Mouse (Mus musculus) midbrain, embryonic 11.5 days (tissue): ENCODE measurements at regions not wholly inside any gene's neighbourhood (a gene's known extent, or its start where the extent isn't known, plus 50 kb on each side); places are given as distances from the start of the nearest gene placed in this dataset.

Experiments used
- ATAC-seq: fragments of 200-750 bp; cut with Nextera tagmentation; 2 replicates; pipeline ENCODE4 v1.8.0; 2017; ENCODE audit warnings: moderate TSS enrichment, moderate library complexity; ENCODE audit not compliant: low FRiP score
- DNase-seq: peaks from one replicate; pipeline ENCODE4 v3.0.0; 2015; ENCODE audit warnings: low spot score; ENCODE audit errors: missing footprints
- H3K27ac ChIP-seq: fragments of 300-500 bp; sonication (generic); 2 replicates; pipeline ENCODE4 v1.5.1; 2014; ENCODE audit warnings: low read depth, low read length
- H3K27me3 ChIP-seq: fragments of 300-500 bp; sonication (generic); 2 replicates; pipeline ENCODE4 v1.6.1; 2014; ENCODE audit warnings: mild to moderate bottlenecking, low read length, moderate library complexity, mixed read lengths; ENCODE audit not compliant: control insufficient read depth, insufficient read depth
- H3K36me3 ChIP-seq: fragments of 300-500 bp; sonication (generic); 2 replicates; pipeline ENCODE4 v1.6.1; 2014; ENCODE audit warnings: mild to moderate bottlenecking, low read length, moderate library complexity, mixed read lengths; ENCODE audit not compliant: control insufficient read depth, insufficient read depth
- H3K4me1 ChIP-seq: fragments of 300-500 bp; sonication (generic); 2 replicates; pipeline ENCODE4 v1.6.1; 2014; ENCODE audit warnings: low read length; ENCODE audit not compliant: control insufficient read depth, insufficient read depth
- H3K4me2 ChIP-seq: fragments of 300-500 bp; sonication (generic); 2 replicates; pipeline ENCODE4 v1.6.1; 2014; ENCODE audit warnings: mild to moderate bottlenecking, moderate library complexity
- H3K4me3 ChIP-seq: fragments of 300-500 bp; sonication (generic); 2 replicates; pipeline ENCODE4 v1.5.1; 2014; ENCODE audit warnings: low read depth, low read length
- H3K9ac ChIP-seq: fragments of 300-500 bp; sonication (generic); 2 replicates; pipeline ENCODE4 v1.6.1; 2014; ENCODE audit warnings: low read length
- H3K9me3 ChIP-seq: fragments of 300-500 bp; sonication (generic); 2 replicates; pipeline ENCODE4 v1.6.1; 2016; ENCODE audit warnings: low read length; ENCODE audit not compliant: control insufficient read depth
- WGBS: fragments of 180-500 bp; shearing (Covaris S2); extraction: QIAGEN DNeasy Blood & Tissue Kit; methylation state at CpG from one replicate; pipeline ENCODE4 v1.1.7; 2014; 5-methylcytosine and 5-hydroxymethylcytosine counted together

DNA sequence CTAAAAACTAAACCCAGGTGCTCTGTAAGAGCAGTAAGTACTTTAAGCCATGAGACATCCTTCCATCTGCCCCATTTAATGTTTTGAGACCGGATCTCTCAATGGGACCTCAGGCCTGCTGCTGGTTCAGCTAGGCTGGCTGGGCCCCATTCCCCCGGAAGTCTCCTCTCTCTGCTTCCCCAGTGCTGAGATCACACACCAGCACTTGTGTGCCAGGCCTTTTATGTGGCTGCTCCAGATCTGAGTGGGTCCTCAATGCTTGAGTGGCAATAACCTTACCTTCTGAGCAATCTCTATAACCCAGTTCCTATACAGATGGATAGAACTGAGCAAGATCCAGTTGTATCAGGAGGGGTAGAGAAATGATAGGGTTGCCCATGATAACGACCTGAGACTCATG lies 118.9 kb upstream of the Tgfbr2 start:
- Histone ChIP-seq H3K4me3 (no peak overlapping the region), H3K9ac (no peak overlapping the region), H3K9me3 (no peaks in the 10 kb centered on the region), H3K27me3 (no peaks in the 10 kb centered on the region), H3K4me1 (no peaks in the 10 kb centered on the region), H3K36me3 (no peaks in the 10 kb centered on the region), H3K27ac (no peak overlapping the region), H3K4me2 (no peak overlapping the region)
- DNase-seq: no peak
- 89% methylated on average over 3 of the region's 3 CpGs for WGBS
- ATAC-seq: no peak

DNA sequence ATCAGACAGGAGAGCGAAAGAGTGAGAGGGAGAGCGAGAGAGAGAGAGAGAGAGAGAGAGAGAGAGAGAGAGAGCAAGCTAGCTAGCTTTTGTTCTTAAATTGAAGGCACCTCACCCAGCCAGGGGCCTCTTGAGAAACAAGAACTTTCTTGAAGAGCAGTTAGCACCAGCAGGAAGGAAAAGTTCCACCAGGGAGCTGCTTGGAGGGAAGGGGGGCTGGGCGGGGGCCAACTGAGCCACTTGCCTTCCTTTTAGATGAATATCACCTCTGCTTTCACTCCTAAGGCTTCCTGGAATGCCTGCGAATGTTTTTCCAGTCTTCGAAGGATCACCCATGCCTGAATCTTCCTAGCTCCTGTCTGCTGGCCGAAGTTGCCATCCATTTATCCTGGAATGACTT lies 118.0 kb upstream of the Tgfbr2 start:
- WGBS: 78% methylated on average over 6 of the region's 6 CpGs
- H3K4me3 ChIP-seq: no peak overlapping the region

DNA sequence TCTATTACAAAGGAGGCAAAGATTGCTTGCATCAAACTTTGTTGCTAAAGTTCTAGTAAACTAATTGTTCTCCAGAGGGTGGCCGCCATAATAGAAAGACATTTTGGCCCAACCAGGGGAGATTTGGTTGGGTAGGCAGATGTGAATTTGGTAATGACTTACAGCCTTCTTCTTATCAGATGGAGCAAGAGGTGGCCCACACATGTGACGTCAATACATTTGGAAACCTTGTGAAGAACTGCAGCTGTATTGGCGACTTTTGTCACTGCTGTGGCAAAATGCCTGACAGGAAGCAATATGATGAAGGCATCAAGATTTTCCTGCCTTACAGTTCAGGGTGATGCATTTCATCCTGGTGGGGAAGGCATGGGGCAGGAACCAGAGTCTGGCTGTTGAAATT lies 116.5 kb upstream of the Tgfbr2 start:
- no peak for ATAC-seq
- Histone ChIP-seq H3K4me1 (no peaks in the 10 kb centered on the region), H3K27ac (no peak overlapping the region), H3K36me3 (no peaks in the 10 kb centered on the region), H3K4me2 (no peak overlapping the region), H3K4me3 (no peak overlapping the region), H3K27me3 (no peaks in the 10 kb centered on the region), H3K9ac (no peak overlapping the region), H3K9me3 (no peaks in the 10 kb centered on the region)
- WGBS: 90% methylated on average over 3 of the region's 3 CpGs
- no peak for DNase-seq

More for the DNA sequence above, 118.0 kb upstream of the Tgfbr2 start:
- Histone ChIP-seq H3K4me1 (no peaks in the 10 kb centered on the region), H3K27ac (no peak overlapping the region), H3K36me3 (no peaks in the 10 kb centered on the region), H3K4me2 (no peak overlapping the region), H3K9ac (no peak overlapping the region), H3K27me3 (no peaks in the 10 kb centered on the region), H3K9me3 (no peaks in the 10 kb centered on the region)
- DNase-seq: no peak
- no peak for ATAC-seq

GRCm38 (mm10) chr9:116290896-116291295 lies 115.7 kb upstream of the Tgfbr2 start:
- no peak for ATAC-seq
- Histone ChIP-seq H3K36me3 (no peaks in the 10 kb centered on the region), H3K27ac (no peak overlapping the region), H3K9ac (no peak overlapping the region), H3K4me3 (no peak overlapping the region), H3K4me2 (no peak overlapping the region), H3K27me3 (no peaks in the 10 kb centered on the region), H3K9me3 (no peaks in the 10 kb centered on the region), H3K4me1 (no peaks in the 10 kb centered on the region)
- no peak for DNase-seq
- WGBS: 90% methylated on average over 1 of the region's 1 CpGs

GRCm38 (mm10) chr9:116285691-116286431 lies 110.7 kb upstream of the Tgfbr2 start:
- Histone ChIP-seq H3K9ac (no peak overlapping the region), H3K27me3 (no peaks in the 10 kb centered on the region), H3K36me3 (no peaks in the 10 kb centered on the region), H3K4me1 (no peaks in the 10 kb centered on the region), H3K4me2 (no peak overlapping the region), H3K9me3 (no peaks in the 10 kb centered on the region), H3K27ac (no peak overlapping the region), H3K4me3 (no peak overlapping the region)
- 78% methylated on average over 11 of the region's 11 CpGs for WGBS
- ATAC-seq (no peak), DNase-seq (peak; percentile 68)

DNA sequence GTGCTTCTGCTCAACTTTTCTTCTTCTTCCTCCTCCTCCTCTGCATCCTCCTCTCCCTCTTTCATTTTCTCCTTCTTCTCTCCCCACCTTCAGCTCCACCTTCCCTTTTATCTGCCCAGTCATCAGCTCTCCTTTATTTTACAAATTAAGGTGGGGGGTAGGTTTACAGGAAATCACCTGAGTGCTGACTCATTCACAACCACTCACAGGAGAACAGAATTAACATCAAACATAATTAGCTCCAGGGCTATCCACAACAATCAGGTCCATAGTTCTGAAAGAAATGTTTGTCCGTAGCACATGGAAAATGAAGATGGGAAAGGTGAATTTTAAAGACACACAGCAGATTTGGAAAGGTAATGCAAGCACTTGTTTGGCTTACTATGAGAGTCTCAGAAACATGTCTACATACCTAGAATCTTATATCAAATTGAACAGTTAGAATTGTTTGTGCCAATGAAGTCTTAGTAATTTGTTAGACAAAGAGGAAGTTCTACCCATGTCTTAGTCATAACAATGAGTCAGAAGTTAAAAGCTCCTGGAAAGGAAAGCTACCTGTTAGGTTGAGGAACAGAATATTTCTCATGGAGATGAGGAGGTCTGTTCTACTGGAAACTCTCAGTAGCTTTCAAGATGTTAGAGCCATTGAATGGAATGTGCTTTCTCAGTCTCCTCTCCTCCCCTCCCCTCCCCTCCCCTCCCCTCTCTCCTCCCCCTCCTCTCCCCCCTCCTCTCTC lies 108.8 kb upstream of the Tgfbr2 start:
- WGBS: 83% methylated on average over 1 of the region's 1 CpGs
- H3K4me3 ChIP-seq: no peak overlapping the region
- ATAC-seq: no peak

DNA sequence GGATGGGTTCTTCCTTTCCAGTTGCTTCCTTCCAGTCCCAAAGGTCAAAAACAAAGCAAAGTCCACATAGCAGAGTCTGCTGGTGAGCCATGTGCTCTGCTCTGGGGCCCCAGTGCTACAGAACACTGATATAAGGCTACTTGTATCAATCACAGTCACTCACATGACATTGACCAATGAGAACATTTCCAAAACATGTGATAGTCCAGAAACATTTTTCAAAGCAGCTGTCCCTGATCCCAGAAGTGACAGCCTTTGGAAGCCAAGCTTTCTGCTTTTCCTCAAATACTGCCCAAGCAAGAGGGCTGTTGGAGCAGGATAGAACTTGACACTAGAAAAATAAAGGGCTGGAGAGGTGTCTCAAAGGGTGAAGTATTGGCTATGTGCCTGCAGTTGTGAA lies 106.5 kb upstream of the Tgfbr2 start:
- H3K4me2 ChIP-seq: no peak overlapping the region
- H3K27ac ChIP-seq: no peak overlapping the region
- no peaks in the 10 kb centered on the region for H3K36me3 ChIP-seq
- no peak overlapping the region for H3K4me3 ChIP-seq
- H3K9ac ChIP-seq: no peak overlapping the region
- H3K9me3 ChIP-seq: no peaks in the 10 kb centered on the region
- DNase-seq (peak; percentile 31), ATAC-seq (no peak)
- no peaks in the 10 kb centered on the region for H3K4me1 ChIP-seq
- H3K27me3 ChIP-seq: no peaks in the 10 kb centered on the region

More for the DNA sequence above, 108.8 kb upstream of the Tgfbr2 start:
- Histone ChIP-seq H3K4me1 (no peaks in the 10 kb centered on the region), H3K27ac (no peak overlapping the region), H3K36me3 (no peaks in the 10 kb centered on the region), H3K9me3 (no peaks in the 10 kb centered on the region), H3K27me3 (no peaks in the 10 kb centered on the region), H3K4me2 (no peak overlapping the region), H3K9ac (no peak overlapping the region)
- DNase-seq: peak; percentile 57

DNA sequence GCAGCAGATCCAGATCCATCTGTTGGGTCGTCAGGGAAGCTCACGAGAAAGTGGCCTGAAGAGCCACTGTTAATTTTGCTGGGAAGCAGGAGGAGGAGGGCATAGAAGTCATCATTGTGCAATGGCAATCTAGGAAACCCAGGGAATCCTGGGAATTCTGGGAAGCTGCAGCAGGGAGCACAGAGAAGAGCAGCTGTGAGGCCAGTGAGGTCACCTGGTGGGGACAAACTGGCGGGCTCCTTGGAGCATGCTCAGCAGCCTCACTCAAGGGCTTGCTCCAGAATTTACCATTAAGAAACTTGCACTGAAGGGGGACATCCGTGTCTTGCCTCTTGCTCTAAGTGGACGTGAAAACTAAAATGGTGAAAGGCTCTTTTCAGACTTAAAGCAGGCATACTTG lies 105.0 kb upstream of the Tgfbr2 start:
- Histone ChIP-seq H3K4me3 (no peak overlapping the region), H3K36me3 (no peaks in the 10 kb centered on the region), H3K4me2 (no peak overlapping the region), H3K4me1 (no peaks in the 10 kb centered on the region), H3K27ac (no peak overlapping the region), H3K9ac (no peak overlapping the region), H3K27me3 (no peaks in the 10 kb centered on the region), H3K9me3 (no peaks in the 10 kb centered on the region)
- DNase-seq (no peak), ATAC-seq (no peak)
- 87% methylated on average over 5 of the region's 5 CpGs for WGBS

GRCm38 (mm10) chr9:116278862-116279261 lies 103.7 kb upstream of the Tgfbr2 start:
- Histone ChIP-seq H3K4me1 (no peaks in the 10 kb centered on the region), H3K9ac (no peak overlapping the region), H3K4me2 (no peak overlapping the region), H3K27me3 (no peaks in the 10 kb centered on the region), H3K36me3 (no peaks in the 10 kb centered on the region), H3K9me3 (no peaks in the 10 kb centered on the region), H3K27ac (no peak overlapping the region), H3K4me3 (no peak overlapping the region)
- ATAC-seq: no peak
- no peak for DNase-seq
- 91% methylated on average over 8 of the region's 8 CpGs for WGBS
